Mouse (Mus musculus) heart, adult 2 months (tissue): ENCODE measurements around the gene Hnrnpul1.

Source experiments
- CTCF ChIP-seq: fragments of 200-600 bp; IDR thresholded peaks from 2 replicates; pipeline ENCODE4 v1.8.1; 2022; ENCODE audit warnings: antibody characterized with exemption, mild to moderate bottlenecking, moderate library complexity
- EP300 ChIP-seq: fragments of 200-500 bp; IDR thresholded peaks from 2 replicates; pipeline ENCODE4 v1.6.1; 2011; ENCODE audit warnings: low read depth, low read length, control low read depth; ENCODE audit not compliant: insufficient read depth
- POLR2A ChIP-seq: fragments of 200-500 bp; IDR thresholded peaks from 2 replicates; pipeline ENCODE4 v1.6.1; 2011; ENCODE audit warnings: mild to moderate bottlenecking, low read depth, low read length, control low read depth; ENCODE audit not compliant: insufficient read depth

GRCm38 (mm10) chr7:25674719-25675300 lies 79.7 kb downstream of the Hnrnpul1 start, which contains the start of gene Tmem91:
- TF ChIP-seq EP300 (no peak), CTCF (no peak), POLR2A (no peak)
